Mouse (Mus musculus) small intestine, adult 2 months (tissue): ENCODE data around the gene Angptl2.

Experiments used
- CTCF ChIP-seq: fragments of 200-500 bp; IDR thresholded peaks from 2 replicates; pipeline ENCODE4 v1.5.1; 2012; ENCODE audit warnings: low read depth, mild to moderate bottlenecking, control low read depth, inconsistent platforms, low read length, moderate library complexity, mixed read lengths; ENCODE audit not compliant: insufficient replicate concordance, insufficient read length; ENCODE audit errors: extremely low read depth
- POLR2A ChIP-seq: fragments of 200-500 bp; IDR thresholded peaks from 2 replicates; pipeline ENCODE4 v1.6.1; 2012; ENCODE audit warnings: low read depth, mild to moderate bottlenecking, control low read depth, inconsistent platforms, low read length, moderate library complexity

DNA sequence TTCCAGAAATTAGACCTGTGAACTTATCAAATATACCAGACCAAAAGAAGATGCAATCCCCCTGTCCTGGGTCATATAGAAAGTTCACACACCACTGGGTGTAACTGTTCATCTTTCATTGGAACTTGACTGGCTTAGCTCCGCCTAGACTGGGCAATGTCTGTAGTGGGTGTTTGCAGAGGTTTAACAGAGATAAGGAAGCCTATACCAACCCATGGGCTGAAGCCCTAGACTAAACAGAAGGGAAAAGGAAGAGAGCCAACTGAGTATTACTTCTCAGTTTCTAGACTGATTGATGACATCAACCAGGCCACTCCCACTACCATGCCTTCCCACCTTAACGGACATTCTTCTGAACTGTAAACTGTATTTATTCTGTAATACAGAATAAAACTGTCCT lies 76.2 kb downstream of the Angptl2 start:
- TF ChIP-seq POLR2A (no peak), CTCF (no peak)
